Mouse (Mus musculus): ENCODE results near the gene Lrrfip2. TPM values are rescaled to one million over a fixed set of nuclear protein-coding genes. Genes with fewer than 3 reads are reported as not detected.

The Lrrfip2 gene
- total and polyA plus RNA-seq, 2 experiments from 2014 or later, result 73.9 to 86.6 TPM

DNA sequence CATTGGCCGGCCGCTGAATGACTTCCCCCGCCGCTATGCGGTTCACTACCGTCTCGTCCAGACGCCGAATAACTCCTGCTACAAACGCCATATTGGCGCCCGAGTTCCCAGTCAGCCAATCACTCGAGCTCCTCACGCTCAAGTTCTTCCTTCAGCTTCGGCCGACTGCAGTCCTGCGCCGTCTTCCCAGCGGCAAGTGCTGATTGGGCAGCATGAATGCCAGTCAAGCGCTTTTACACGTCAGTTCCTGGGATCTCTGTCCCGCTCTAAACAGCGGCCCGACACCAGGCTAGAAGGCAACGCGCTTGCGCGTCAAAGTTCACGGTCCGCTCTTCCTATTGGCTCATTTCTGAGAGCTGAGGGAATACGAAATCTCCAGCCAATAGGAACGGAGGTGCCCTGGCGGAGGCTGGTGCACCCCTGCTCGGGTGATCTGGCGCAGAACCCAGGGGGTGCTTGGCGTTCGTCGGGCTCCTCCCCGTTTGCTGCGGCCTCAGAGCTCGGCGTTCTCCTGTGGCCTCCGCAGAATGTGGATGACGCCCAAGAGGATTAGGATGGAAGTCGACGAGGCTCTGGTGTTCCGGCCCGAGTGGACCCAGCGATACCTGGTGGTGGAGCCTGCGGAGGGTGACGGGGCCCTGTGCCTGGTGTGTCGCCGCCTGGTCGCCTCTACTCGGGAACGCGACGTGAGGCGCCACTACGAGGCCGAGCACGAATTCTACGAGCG lies 154.2 kb downstream of the Lrrfip2 start, which contains the start of the genes Mlh1 and Epm2aip1:
Gene Mlh1, minus strand, starts transcription at position 358 of the 727 bp plus-strand sequence.
Gene Epm2aip1, plus strand, starts transcription at position 496 of the 727 bp plus-strand sequence.
- under 1% methylated on average over 64 of the region's 64 CpGs for WGBS
- Histone ChIP-seq H3K36me3 (replicated peaks; ENCODE audit: control insufficient read depth, insufficient read depth, low read length) (peaks cover 7% of the 10 kb centered on the region), H3K4me3 (ENCODE audit: low read depth, low read length) (peak within 1 kb of the TSS; percentile 87), H3K27ac (ENCODE audit: low read depth) (peak within 1 kb of the TSS; percentile 96), H3K9ac (replicated peaks; ENCODE audit: low read depth, low read length) (peak within 1 kb of the TSS; percentile 89), H3K9me3 (replicated peaks; ENCODE audit: control insufficient read depth, low read length) (no peaks in the 10 kb centered on the region), H3K4me1 (ENCODE audit: control insufficient read depth, insufficient read depth) (peaks cover 34% of the 10 kb centered on the region), H3K27me3 (ENCODE audit: control insufficient read depth, insufficient read depth, low read length) (no peaks in the 10 kb centered on the region), H3K4me2 (ENCODE audit: low read depth, low read length) (peak within 1 kb of the TSS; percentile 78)
- DNase-seq (ENCODE audit: low spot score), result peak; percentile 100
- peak; percentile 98 for ATAC-seq (ENCODE audit: insufficient read depth, low read depth)
- TF ChIP-seq EP300 (IDR thresholded peaks at IDR 0.05; ENCODE audit: low read depth), result no peak
- TF ChIP-seq CTCF (IDR thresholded peaks at IDR 0.05; ENCODE audit: low read depth), result 0 out of 2 replicates have a peak, but pooled peaks have one; percentile 8

GRCm38 (mm10) chr9:111272356-111272755 lies 155.0 kb downstream of the Lrrfip2 start:
- DNase-seq (ENCODE audit: low spot score) (peak; percentile 15), ATAC-seq (ENCODE audit: insufficient read depth, low read depth) (no peak)
- Histone ChIP-seq H3K4me1 (ENCODE audit: control insufficient read depth, insufficient read depth) (peaks cover 34% of the 10 kb centered on the region), H3K9me3 (replicated peaks; ENCODE audit: control insufficient read depth, low read length) (no peaks in the 10 kb centered on the region), H3K9ac (replicated peaks; ENCODE audit: low read depth, low read length) (peak overlapping the region; percentile 89), H3K4me3 (ENCODE audit: low read depth, low read length) (peak overlapping the region; percentile 87), H3K36me3 (replicated peaks; ENCODE audit: control insufficient read depth, insufficient read depth, low read length) (peaks cover 2% of the 10 kb centered on the region), H3K27ac (ENCODE audit: low read depth) (peak overlapping the region; percentile 96), H3K4me2 (ENCODE audit: low read depth, low read length) (peak overlapping the region; percentile 78), H3K27me3 (ENCODE audit: control insufficient read depth, insufficient read depth, low read length) (no peaks in the 10 kb centered on the region)
- TF ChIP-seq CTCF (IDR thresholded peaks at IDR 0.05; ENCODE audit: low read depth) (no peak), EP300 (IDR thresholded peaks at IDR 0.05; ENCODE audit: low read depth) (no peak)
- WGBS, result 4% methylated on average over 19 of the region's 19 CpGs

- Histone ChIP-seq H3K27ac (ENCODE audit: low read depth) (peak overlapping the region; percentile 96), H3K9ac (replicated peaks; ENCODE audit: low read depth, low read length) (peak overlapping the region; percentile 89)
- 39% methylated on average over 15 of the region's 15 CpGs for WGBS
Observed at GRCm38 (mm10) chr9:111272996-111273785, 155.8 kb downstream of the Lrrfip2 start.

DNA sequence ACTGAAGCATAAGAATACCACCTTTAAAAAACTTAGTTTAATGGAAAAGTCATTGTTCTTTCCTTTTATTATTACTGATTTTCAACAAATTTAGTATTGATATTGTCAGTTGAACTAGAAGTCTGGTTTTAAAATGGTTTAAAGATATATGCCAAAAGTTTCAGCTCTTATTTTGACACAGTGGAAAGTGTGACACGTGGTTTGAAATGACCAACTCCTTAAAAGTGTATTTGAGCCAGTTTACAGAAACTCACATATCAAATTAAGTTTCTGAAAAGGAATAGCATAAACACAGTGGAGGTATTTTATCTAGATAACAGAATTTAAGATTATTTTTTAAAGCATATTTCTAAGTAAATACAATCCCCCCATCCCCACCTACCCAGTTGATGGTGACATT lies 156.6 kb downstream of the Lrrfip2 start:
- no peak overlapping the region for H3K27ac ChIP-seq (ENCODE audit: low read depth)
- H3K9me3 ChIP-seq (replicated peaks; ENCODE audit: control insufficient read depth, low read length), result no peaks in the 10 kb centered on the region
- DNase-seq (ENCODE audit: low spot score) (no peak), ATAC-seq (ENCODE audit: insufficient read depth, low read depth) (no peak)
- peak overlapping the region; percentile 78 for H3K4me2 ChIP-seq (ENCODE audit: low read depth, low read length)
- TF ChIP-seq EP300 (IDR thresholded peaks at IDR 0.05; ENCODE audit: low read depth) (no peak), CTCF (IDR thresholded peaks at IDR 0.05; ENCODE audit: low read depth) (no peak)
- peaks cover 34% of the 10 kb centered on the region for H3K4me1 ChIP-seq (ENCODE audit: control insufficient read depth, insufficient read depth)
- H3K36me3 ChIP-seq (replicated peaks; ENCODE audit: control insufficient read depth, insufficient read depth, low read length), result peaks cover 14% of the 10 kb centered on the region
- H3K27me3 ChIP-seq (ENCODE audit: control insufficient read depth, insufficient read depth, low read length), result no peaks in the 10 kb centered on the region
- H3K9ac ChIP-seq (replicated peaks; ENCODE audit: low read depth, low read length), result no peak overlapping the region; the same call in 1 of the 2 replicates
- 41% methylated on average over 1 of the region's 1 CpGs for WGBS
- peak overlapping the region; percentile 87 for H3K4me3 ChIP-seq (ENCODE audit: low read depth, low read length)

More at GRCm38 (mm10) chr9:111272996-111273785, 155.8 kb downstream of the Lrrfip2 start:
- no peaks in the 10 kb centered on the region for H3K27me3 ChIP-seq (ENCODE audit: control insufficient read depth, insufficient read depth, low read length)
- DNase-seq (ENCODE audit: low spot score), result no peak
- H3K4me1 ChIP-seq (ENCODE audit: control insufficient read depth, insufficient read depth), result peaks cover 34% of the 10 kb centered on the region
- H3K4me3 ChIP-seq (ENCODE audit: low read depth, low read length), result peak overlapping the region; percentile 87
- H3K36me3 ChIP-seq (replicated peaks; ENCODE audit: control insufficient read depth, insufficient read depth, low read length), result peaks cover 7% of the 10 kb centered on the region
- TF ChIP-seq CTCF (IDR thresholded peaks at IDR 0.05; ENCODE audit: low read depth) (no peak), EP300 (IDR thresholded peaks at IDR 0.05; ENCODE audit: low read depth) (no peak)
- ATAC-seq (ENCODE audit: insufficient read depth, low read depth), result no peak
- H3K4me2 ChIP-seq (ENCODE audit: low read depth, low read length), result peak overlapping the region; percentile 78
- H3K9me3 ChIP-seq (replicated peaks; ENCODE audit: control insufficient read depth, low read length), result no peaks in the 10 kb centered on the region

DNA sequence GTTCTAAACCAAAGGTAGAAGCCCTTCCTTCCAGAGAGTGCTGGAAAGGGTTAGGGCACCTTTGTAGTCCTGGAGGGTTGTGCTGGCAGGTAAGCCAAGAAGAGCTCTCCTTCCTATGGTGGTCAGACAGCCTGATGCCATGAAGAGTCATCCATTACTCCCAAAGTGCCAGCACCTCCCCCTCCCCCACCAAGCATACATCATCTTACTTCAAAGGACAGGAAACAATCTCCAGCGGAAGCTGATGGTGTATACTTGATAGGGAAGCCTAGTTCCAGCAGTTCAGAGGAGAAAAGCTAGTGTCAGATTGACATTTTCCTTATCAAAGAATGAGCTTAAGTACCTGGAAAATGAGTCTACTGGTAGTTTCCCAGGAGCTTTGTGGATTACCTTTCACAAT lies 157.8 kb downstream of the Lrrfip2 start:
- ATAC-seq (ENCODE audit: insufficient read depth, low read depth) (no peak), DNase-seq (ENCODE audit: low spot score) (no peak)
- Histone ChIP-seq H3K27me3 (ENCODE audit: control insufficient read depth, insufficient read depth, low read length) (no peaks in the 10 kb centered on the region), H3K4me3 (ENCODE audit: low read depth, low read length) (peak overlapping the region; percentile 87), H3K36me3 (replicated peaks; ENCODE audit: control insufficient read depth, insufficient read depth, low read length) (peaks cover 23% of the 10 kb centered on the region), H3K9me3 (replicated peaks; ENCODE audit: control insufficient read depth, low read length) (no peaks in the 10 kb centered on the region), H3K4me1 (ENCODE audit: control insufficient read depth, insufficient read depth) (peaks cover 34% of the 10 kb centered on the region), H3K9ac (replicated peaks; ENCODE audit: low read depth, low read length) (0 out of 2 replicates have a peak overlapping the region, but pooled peaks have one; percentile 33), H3K4me2 (ENCODE audit: low read depth, low read length) (peak overlapping the region; percentile 78), H3K27ac (ENCODE audit: low read depth) (no peak overlapping the region)
- TF ChIP-seq EP300 (IDR thresholded peaks at IDR 0.05; ENCODE audit: low read depth), result no peak
- TF ChIP-seq CTCF (IDR thresholded peaks at IDR 0.05; ENCODE audit: low read depth), result no peak
- WGBS, result 7% methylated on average over 1 of the region's 1 CpGs

Other genes starting within 250 kb of the Lrrfip2 start
- 5.5 and 6.0 TPM in 2 replicates for gene Als2cl, start 237.7 kb upstream of the Lrrfip2 start, total RNA-seq (2014; rRNA removed; ENCODE audit: low replicate concordance)
- 1.3 and 2.1 TPM in 2 replicates for gene Als2cl, start 237.7 kb upstream of the Lrrfip2 start, polyA plus RNA-seq (2015; fragmentation: Nextera tagmentation; extraction: Ambion mirVana)
- gene Tmie, start 237.5 kb upstream of the Lrrfip2 start, total RNA-seq (2014; rRNA removed; ENCODE audit: low replicate concordance), result 2.1 TPM in 1 of 2 replicates, not detected in the other
- gene Tmie, start 237.5 kb upstream of the Lrrfip2 start, polyA plus RNA-seq (2015; fragmentation: Nextera tagmentation; extraction: Ambion mirVana), result 0.71 and 0.81 TPM in 2 replicates
- not detected in 2 replicates for gene Fam240a, start 200.7 kb upstream of the Lrrfip2 start, total RNA-seq (2014; rRNA removed; ENCODE audit: low replicate concordance)
- not detected in 2 replicates for gene Fam240a, start 200.7 kb upstream of the Lrrfip2 start, polyA plus RNA-seq (2015; fragmentation: Nextera tagmentation; extraction: Ambion mirVana)
- not detected in 2 replicates for gene Tdgf1, start 171.4 kb upstream of the Lrrfip2 start, total RNA-seq (2014; rRNA removed; ENCODE audit: low replicate concordance)
- gene Tdgf1, start 171.4 kb upstream of the Lrrfip2 start, polyA plus RNA-seq (2015; fragmentation: Nextera tagmentation; extraction: Ambion mirVana), result not detected in 2 replicates
- 7.1 and 11.4 TPM in 2 replicates for gene Lrrc2, start 166.0 kb upstream of the Lrrfip2 start, total RNA-seq (2014; rRNA removed; ENCODE audit: low replicate concordance)
- gene Lrrc2, start 166.0 kb upstream of the Lrrfip2 start, polyA plus RNA-seq (2015; fragmentation: Nextera tagmentation; extraction: Ambion mirVana), result 14.6 and 21.0 TPM in 2 replicates
- 0.46 and 1.4 TPM in 2 replicates for gene Rtp3, start 127.0 kb upstream of the Lrrfip2 start, total RNA-seq (2014; rRNA removed; ENCODE audit: low replicate concordance)
- gene Rtp3, start 127.0 kb upstream of the Lrrfip2 start, polyA plus RNA-seq (2015; fragmentation: Nextera tagmentation; extraction: Ambion mirVana), result 0.21 and 0.26 TPM in 2 replicates
- gene Ltf, start 98.3 kb upstream of the Lrrfip2 start, total RNA-seq (2014; rRNA removed; ENCODE audit: low replicate concordance), result 3.3 and 25.2 TPM in 2 replicates
- 0.72 and 1.5 TPM in 2 replicates for gene Ltf, start 98.3 kb upstream of the Lrrfip2 start, polyA plus RNA-seq (2015; fragmentation: Nextera tagmentation; extraction: Ambion mirVana)
- gene Ccrl2, start 60.1 kb upstream of the Lrrfip2 start, total RNA-seq (2014; rRNA removed; ENCODE audit: low replicate concordance), result 7.6 and 8.5 TPM in 2 replicates
- 9.9 and 11.6 TPM in 2 replicates for gene Ccrl2, start 60.1 kb upstream of the Lrrfip2 start, polyA plus RNA-seq (2015; fragmentation: Nextera tagmentation; extraction: Ambion mirVana)
- gene Mlh1, start 154.2 kb downstream of the Lrrfip2 start, total RNA-seq (2014; rRNA removed; ENCODE audit: low replicate concordance), result 12.8 and 18.4 TPM in 2 replicates
- gene Mlh1, start 154.2 kb downstream of the Lrrfip2 start, polyA plus RNA-seq (2015; fragmentation: Nextera tagmentation; extraction: Ambion mirVana), result 19.7 and 20.0 TPM in 2 replicates
- gene Epm2aip1, start 154.3 kb downstream of the Lrrfip2 start, total RNA-seq (2014; rRNA removed; ENCODE audit: low replicate concordance), result 28.2 and 33.0 TPM in 2 replicates
- 13.5 and 15.6 TPM in 2 replicates for gene Epm2aip1, start 154.3 kb downstream of the Lrrfip2 start, polyA plus RNA-seq (2015; fragmentation: Nextera tagmentation; extraction: Ambion mirVana)
- 0.04 TPM in 1 of 2 replicates, not detected in the other for gene Trank1, start 194.1 kb downstream of the Lrrfip2 start, total RNA-seq (2014; rRNA removed; ENCODE audit: low replicate concordance)
- not detected in 2 replicates for gene Trank1, start 194.1 kb downstream of the Lrrfip2 start, polyA plus RNA-seq (2015; fragmentation: Nextera tagmentation; extraction: Ambion mirVana)